Mouse (Mus musculus): Measurements from ENCODE around the gene Homez. TPM values are rescaled to one million over a fixed set of nuclear protein-coding genes. Genes with fewer than 3 reads are reported as not detected.

Homez gene
- total RNA-seq, 2 experiments from 2014 or later = 2.6 to 4.0 TPM

DNA sequence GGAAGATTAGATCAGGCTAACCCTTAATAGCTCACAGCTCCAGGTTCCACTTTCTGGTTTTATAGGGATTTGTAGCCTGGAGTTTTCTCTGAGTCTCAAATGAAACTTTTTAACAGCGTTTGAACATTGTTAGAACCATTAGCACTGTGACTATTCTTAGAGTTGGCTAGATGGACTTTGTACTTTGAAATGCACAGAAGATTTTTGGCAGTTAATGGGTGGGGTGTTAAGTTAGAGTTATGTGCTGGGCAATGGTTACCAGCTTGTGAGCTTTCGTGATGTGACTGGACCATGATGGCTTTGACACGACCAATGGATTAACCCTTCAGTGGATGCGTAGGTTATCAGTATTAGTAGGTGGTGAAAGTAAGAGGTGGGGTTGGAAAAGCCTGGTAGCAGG, 64.6 kb downstream of the Homez start:
- intact Hi-C loops (cut with DNase I) = no loop called here
- no peak for DNase-seq

Other genes with a start within 250 kb of the Homez start
- under 1 TPM in 1 of 2 experiments, not detected in 1; 0.26 TPM for gene Psmb11, start 249.5 kb downstream of the Homez start, total RNA-seq (2021)
- not detected for gene Gm17606, start 230.0 kb downstream of the Homez start, total RNA-seq (2021)
- under 1 TPM; 0.36 to 0.59 TPM for gene Cdh24, start 229.6 kb downstream of the Homez start, total RNA-seq (2021)
- gene 1700123O20Rik, start 184.7 kb downstream of the Homez start, total RNA-seq (2021) = 10 to 100 TPM in 1 of 2 experiments, 1 to 10 TPM in 1; 7.4 to 11.3 TPM
- gene Acin1, start 184.0 kb downstream of the Homez start, total RNA-seq (2021) = 10 to 100 TPM; 63.7 to 64.2 TPM
- not detected for gene Gm29776, start 172.1 kb downstream of the Homez start, total RNA-seq (2021)
- gene Cebpe, start 158.8 kb downstream of the Homez start, total RNA-seq (2021) = not detected
- gene Slc7a8, start 89.0 kb downstream of the Homez start, total RNA-seq (2021) = 10 to 100 TPM; 17.5 to 23.4 TPM
- 1 to 10 TPM; 2.2 TPM for gene Rnf212b, start 56.8 kb downstream of the Homez start, total RNA-seq (2021)
- gene Ppp1r3e, start 6.6 kb upstream of the Homez start, total RNA-seq (2021) = 1 to 10 TPM; 2.9 to 3.0 TPM
- 10 to 100 TPM; 20.9 to 25.9 TPM for gene Bcl2l2, start 12.4 kb upstream of the Homez start, total RNA-seq (2021)
- not detected for gene Gm20521, start 12.5 kb upstream of the Homez start, total RNA-seq (2021)
- gene Pabpn1, start 21.5 kb upstream of the Homez start, total RNA-seq (2021) = 10 to 100 TPM; 51.0 to 53.2 TPM
- gene Slc22a17, start 42.2 kb upstream of the Homez start, total RNA-seq (2021) = 1 to 10 TPM; 1.6 to 1.7 TPM
- gene Efs, start 55.2 kb upstream of the Homez start, total RNA-seq (2021) = 1 to 10 TPM; 2.1 to 2.5 TPM
- gene Il25, start 61.7 kb upstream of the Homez start, total RNA-seq (2021) = not detected
- under 1 TPM in 1 of 2 experiments, not detected in 1; 0.42 TPM for gene Cmtm5, start 65.3 kb upstream of the Homez start, total RNA-seq (2021)
- 100 to 1,000 TPM in 1 of 2 experiments, 10 to 100 TPM in 1; 40.5 to 246 TPM for gene Myh6, start 96.0 kb upstream of the Homez start, total RNA-seq (2021)
- not detected for gene Gm17428, start 106.0 kb upstream of the Homez start, total RNA-seq (2021)
- 1,000 to 10,000 TPM in 1 of 2 experiments, 100 to 1,000 TPM in 1; 194 to 1,204 TPM for gene Myh7, start 123.7 kb upstream of the Homez start, total RNA-seq (2021)
- 10 to 100 TPM; 13.9 to 18.1 TPM for gene Ngdn, start 144.5 kb upstream of the Homez start, total RNA-seq (2021)
- 1 to 10 TPM; 3.5 to 3.7 TPM for gene Zfhx2, start 221.4 kb upstream of the Homez start, total RNA-seq (2021)
- 10 to 100 TPM; 10.1 to 13.6 TPM for gene Thtpa, start 223.8 kb upstream of the Homez start, total RNA-seq (2021)
- 1 to 10 TPM; 4.0 to 5.1 TPM for gene Ap1g2, start 235.6 kb upstream of the Homez start, total RNA-seq (2021)
- under 1 TPM; 0.17 to 0.23 TPM for gene Jph4, start 246.0 kb upstream of the Homez start, total RNA-seq (2021)